Mouse (Mus musculus) fat pad, adult 2 months (tissue): ENCODE results near the gene Gm3415.
"Not testable (repeated sequence)": the region's sequence is repeated elsewhere in the genome, so short reads cannot be mapped to it uniquely, and the experiment has no call there.

Experiments used
- DNase-seq: peaks from one replicate; pipeline ENCODE4 v3.0.0-alpha.2; 2011; ENCODE audit warnings: low read depth, low spot score; ENCODE audit errors: extremely low read depth

The Gm3415 gene

GRCm38 (mm10) chr5:146598215-146599119 lies 42.5 kb downstream of the Gm3415 start:
- DNase-seq: no peak

GRCm38 (mm10) chr5:146599216-146599615 lies 43.3 kb downstream of the Gm3415 start:
- not testable (repeated sequence) for DNase-seq

GRCm38 (mm10) chr5:146599970-146600369 lies 44.0 kb downstream of the Gm3415 start:
- no peak for DNase-seq

- DNase-seq: no peak
These were observed 50.3 kb downstream of the Gm3415 start for GRCm38 (mm10) chr5:146606221-146606620.

GRCm38 (mm10) chr5:146606895-146607294 lies 51.0 kb downstream of the Gm3415 start:
- no peak for DNase-seq

GRCm38 (mm10) chr5:146607816-146608215 lies 51.9 kb downstream of the Gm3415 start:
- no peak for DNase-seq
